Comparison of ENCODE assay signal across 20 mouse cellular contexts in genomic region chr11:52739187-52739586, GRCm38 (mm10). TPM values are rescaled to one million over a fixed set of nuclear protein-coding genes. Genes with fewer than 3 reads are reported as not detected.
DNase-seq lines count a peak whose midpoint lies in the region; ATAC-seq and TF ChIP-seq lines count a peak whose summit lies in the region.
"Had no signal": no experiment of that assay in that cellular context is flagged by ENCODE, and none has a peak within 500 bp of the region (broad histone marks: within the 10 kb centered on the region; RNA-seq: fewer than 3 reads in every experiment).

No protein-coding gene starts in this region.

- no peak for TF ChIP-seq CTCF in intestine, postnatal 0 days (IDR thresholded peaks at IDR 0.05; ENCODE audit: low read depth)

- no peak overlapping the region for H3K9ac ChIP-seq in heart, embryonic 13.5 days
- no peak overlapping the region for H3K9ac ChIP-seq in lung, embryonic 15.5 days
- H3K9ac ChIP-seq in intestine, postnatal 0 days (ENCODE audit: low read depth, low read length) = no peak overlapping the region
- H3K9ac ChIP-seq: forebrain, embryonic 12.5 days; heart, embryonic 12.5 days; hindbrain, embryonic 12.5 days; midbrain, embryonic 12.5 days; neural tube, embryonic 15.5 days had no signal

- H3K4me2 ChIP-seq in heart, embryonic 13.5 days = peak overlapping the region; percentile 13; the same call in 1 of the 2 replicates
- H3K4me2 ChIP-seq in lung, embryonic 15.5 days = peak overlapping the region; percentile 38; the same call in 1 of the 2 replicates
- H3K4me2 ChIP-seq in intestine, postnatal 0 days (replicated peaks; ENCODE audit: low read depth) = peak overlapping the region; percentile 45
- H3K4me2 ChIP-seq: forebrain, embryonic 12.5 days; heart, embryonic 12.5 days; hindbrain, embryonic 12.5 days; midbrain, embryonic 12.5 days; neural tube, embryonic 15.5 days had no signal

- peaks cover 25% of the 10 kb centered on the region for H3K4me1 ChIP-seq in heart, embryonic 13.5 days
- no peaks in the 10 kb centered on the region for H3K4me1 ChIP-seq in lung, embryonic 15.5 days
- H3K4me1 ChIP-seq in intestine, postnatal 0 days (replicated peaks; ENCODE audit: control insufficient read depth, insufficient read depth, low read length) = no peaks in the 10 kb centered on the region
- H3K4me1 ChIP-seq: hindbrain, embryonic 12.5 days had no signal

- no peaks in the 10 kb centered on the region for H3K27me3 ChIP-seq in heart, embryonic 13.5 days (replicated peaks)
- no peaks in the 10 kb centered on the region for H3K27me3 ChIP-seq in lung, embryonic 15.5 days
- H3K27me3 ChIP-seq in intestine, postnatal 0 days (replicated peaks; ENCODE audit: control insufficient read depth, insufficient read depth, low read length) = no peaks in the 10 kb centered on the region
- H3K27me3 ChIP-seq: forebrain, embryonic 12.5 days; heart, embryonic 12.5 days; midbrain, embryonic 12.5 days; neural tube, embryonic 15.5 days had no signal

- ATAC-seq in heart, embryonic 13.5 days (ENCODE audit: extremely low read depth, insufficient number of reproducible peaks, low FRiP score, low TSS enrichment) = no peak
- peak; percentile 35; the same call in 1 of the 2 replicates for ATAC-seq in lung, embryonic 15.5 days (ENCODE audit: borderline replicate concordance, extremely low read depth, low FRiP score, low TSS enrichment)
- ATAC-seq in intestine, postnatal 0 days = 0 out of 2 replicates have a peak, but pooled peaks have one; percentile 28
- ATAC-seq: inflammation-experienced regulatory T-cells, adult 6 months had no signal

- no peak for DNase-seq in heart, adult 9 months (ENCODE audit: low spot score in 2 of 2)
- no peak for DNase-seq in lung, postnatal 36 days
- DNase-seq in R1 (ENCODE audit: low read depth, low spot score) = peak; percentile 26
- DNase-seq in right cerebral cortex, adult 18-20 months = no peak
- DNase-seq in c-Kit-positive CD71-positive TER-119-positive erythroid progenitor cells, embryonic 14.5 days (ENCODE audit: low spot score) = no peak
- DNase-seq: cerebellum, adult 9-11 months; gastrocnemius, postnatal 10 days; thymus, postnatal 36 days had no signal

- WGBS in heart, embryonic 13.5 days = 20% methylated on average over 9 of the region's 9 CpGs
- WGBS in lung, embryonic 15.5 days = 6% methylated on average over 9 of the region's 9 CpGs
- 14% methylated on average over 9 of the region's 9 CpGs for WGBS in intestine, postnatal 0 days

- H3K4me3 ChIP-seq in heart, embryonic 13.5 days = no peak overlapping the region
- no peak overlapping the region for H3K4me3 ChIP-seq in lung, embryonic 15.5 days
- no peak overlapping the region for H3K4me3 ChIP-seq in intestine, postnatal 0 days (ENCODE audit: low read depth, low read length)
- H3K4me3 ChIP-seq: forebrain, embryonic 12.5 days; heart, embryonic 12.5 days; hindbrain, embryonic 12.5 days; midbrain, embryonic 12.5 days; myocyte; neural tube, embryonic 15.5 days had no signal

- no peaks in the 10 kb centered on the region for H3K36me3 ChIP-seq in heart, embryonic 13.5 days
- H3K36me3 ChIP-seq in lung, embryonic 15.5 days = no peaks in the 10 kb centered on the region
- no peaks in the 10 kb centered on the region for H3K36me3 ChIP-seq in intestine, postnatal 0 days (ENCODE audit: control insufficient read depth, insufficient read depth)
- H3K36me3 ChIP-seq: forebrain, embryonic 12.5 days; heart, embryonic 12.5 days; hindbrain, embryonic 12.5 days; midbrain, embryonic 12.5 days; neural tube, embryonic 15.5 days had no signal

- no peaks in the 10 kb centered on the region for H3K9me3 ChIP-seq in heart, embryonic 13.5 days
- H3K9me3 ChIP-seq in lung, embryonic 15.5 days = no peaks in the 10 kb centered on the region
- no peaks in the 10 kb centered on the region for H3K9me3 ChIP-seq in intestine, postnatal 0 days (ENCODE audit: control insufficient read depth)
- H3K9me3 ChIP-seq: forebrain, embryonic 12.5 days; hindbrain, embryonic 12.5 days; midbrain, embryonic 12.5 days; neural tube, embryonic 15.5 days had no signal

- H3K27ac ChIP-seq in heart, embryonic 13.5 days (replicated peaks) = no peak overlapping the region
- no peak overlapping the region for H3K27ac ChIP-seq in lung, embryonic 15.5 days
- peak overlapping the region; percentile 28; the same call in 1 of the 2 replicates for H3K27ac ChIP-seq in intestine, postnatal 0 days (ENCODE audit: low read depth, low read length)
- H3K27ac ChIP-seq: forebrain, embryonic 12.5 days; hindbrain, embryonic 12.5 days; midbrain, embryonic 12.5 days; neural tube, embryonic 15.5 days had no signal

RNA-seq across cellular contexts. Expression of gene Fstl4, which starts 25.2 kb away (rescaled TPM):
- 8.5 and 9.7 TPM in 2 replicates for polyA plus RNA-seq in heart, embryonic 13.5 days (2015; fragmentation: Nextera tagmentation; extraction: Ambion mirVana)
- 10.0 and 10.9 TPM in 2 replicates for polyA plus RNA-seq in lung, embryonic 15.5 days (2015; fragmentation: Nextera tagmentation; extraction: Ambion mirVana)
- polyA plus RNA-seq in intestine, postnatal 0 days (2015; fragmentation: Nextera tagmentation; extraction: Ambion mirVana) = 5.7 and 5.9 TPM in 2 replicates
- polyA plus RNA-seq: C2C12; inflammation-experienced regulatory T-cells, adult 6 months; liver, adult 2 months; myocyte had no signal
